Comparison of ENCODE assay signal across 8 mouse cellular contexts in the genomic region with DNA sequence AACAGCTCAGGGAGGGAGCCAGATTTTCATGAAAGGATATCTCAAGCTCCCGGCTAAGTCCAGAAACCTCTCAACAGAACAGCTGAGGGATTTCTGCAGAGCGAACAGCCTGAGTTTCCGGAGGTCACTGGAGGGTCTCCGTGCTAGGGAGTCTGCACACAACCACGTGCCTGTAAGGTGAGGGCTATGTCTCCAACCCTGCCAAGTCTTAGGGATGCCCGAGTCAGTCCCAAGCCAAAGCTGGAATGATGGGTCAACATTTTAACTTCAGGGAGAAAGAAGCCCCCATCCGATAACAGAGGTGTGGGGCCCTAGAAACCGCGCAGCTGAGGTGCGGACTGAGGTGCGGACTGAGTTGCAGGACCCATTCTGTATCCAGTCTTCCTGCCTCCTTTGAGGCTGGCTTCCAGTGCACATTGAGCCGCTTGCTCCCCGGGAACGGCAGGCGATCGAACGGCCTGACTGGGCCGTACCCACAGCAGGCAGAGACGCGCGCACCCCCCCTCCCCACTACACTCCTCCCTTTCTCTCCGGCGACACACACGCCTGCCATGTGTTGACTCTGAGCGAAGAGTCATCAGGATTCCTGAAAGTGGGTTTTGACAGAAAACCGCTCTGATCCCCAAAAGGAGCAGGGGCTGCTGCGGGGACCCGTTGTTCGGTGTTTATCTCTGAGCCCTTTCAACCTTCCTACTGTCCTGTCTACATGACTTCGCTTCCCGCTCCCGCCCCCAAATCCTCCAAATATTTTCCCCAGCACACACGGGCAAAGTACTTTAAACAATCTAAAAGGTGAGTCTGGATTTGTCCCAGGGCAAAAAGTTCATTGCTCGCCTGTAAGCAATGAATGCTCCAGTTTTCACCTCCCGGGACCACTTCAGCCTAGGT. TPM values are rescaled to one million over a fixed set of nuclear protein-coding genes. Genes with fewer than 3 reads are reported as not detected.
DNase-seq lines count a peak whose midpoint lies in the region; ATAC-seq and TF ChIP-seq lines count a peak whose summit lies in the region.

No protein-coding gene starts in this region.

- H3K4me3 ChIP-seq in lung, adult 2 months (replicated peaks; ENCODE audit: extremely low read depth, low read depth, low read length) = peak overlapping the region; percentile 80
- H3K4me3 ChIP-seq in cortical plate, adult 2 months (ENCODE audit: insufficient read depth, low read length) = peak overlapping the region; percentile 97
- peak overlapping the region; percentile 49 to 52 for H3K4me3 ChIP-seq in heart, embryonic 14.5 days (ENCODE audit: control insufficient read depth in 1 of 2, insufficient read depth in 1 of 2, low read depth in 1 of 2, low read length in 2 of 2)
- peak overlapping the region; percentile 53 for H3K4me3 ChIP-seq in midbrain, embryonic 16.5 days (ENCODE audit: low read depth, low read length)

- no peak for TF ChIP-seq POLR2A in lung, adult 2 months (IDR thresholded peaks at IDR 0.05; ENCODE audit: borderline replicate concordance, extremely low read depth, low read depth, low read length)
- no peak for TF ChIP-seq POLR2A in cortical plate, adult 2 months (IDR thresholded peaks at IDR 0.05; ENCODE audit: extremely low read depth, insufficient read depth, low read length)

- no peaks in the 10 kb centered on the region for H3K9me3 ChIP-seq in heart, embryonic 14.5 days (ENCODE audit: control insufficient read depth, low read length)
- no peaks in the 10 kb centered on the region for H3K9me3 ChIP-seq in midbrain, embryonic 16.5 days (replicated peaks; ENCODE audit: control insufficient read depth, low read length, poor library complexity, severe bottlenecking)

- ATAC-seq in heart, embryonic 14.5 days (ENCODE audit: insufficient number of reproducible peaks, insufficient read depth, low FRiP score, low read depth) = no peak
- ATAC-seq in midbrain, embryonic 16.5 days = peak; percentile 38; the same call in 1 of the 2 replicates

- 37% methylated on average over 35 of the region's 35 CpGs for WGBS in lung, adult 2 months
- WGBS in heart, embryonic 14.5 days = 24% methylated on average over 35 of the region's 35 CpGs
- 22% methylated on average over 35 of the region's 35 CpGs for WGBS in midbrain, embryonic 16.5 days

- H3K27ac ChIP-seq in cortical plate, adult 2 months (ENCODE audit: insufficient read depth, low read length) = peak overlapping the region; percentile 6; the same call in 1 of the 2 replicates
- H3K27ac ChIP-seq in heart, embryonic 14.5 days (replicated peaks in 1 of 2; ENCODE audit: control insufficient read depth in 1 of 2, insufficient read depth in 1 of 2, low read depth in 2 of 2, low read length in 2 of 2) = peak overlapping the region in 1 of 2 experiments; percentile 30; a peak in 1 of 4 replicates
- no peak overlapping the region for H3K27ac ChIP-seq in midbrain, embryonic 16.5 days (ENCODE audit: low read length)

- H3K36me3 ChIP-seq in heart, embryonic 14.5 days (ENCODE audit: control insufficient read depth, insufficient read depth, low read length) = no peaks in the 10 kb centered on the region
- H3K36me3 ChIP-seq in midbrain, embryonic 16.5 days (ENCODE audit: control insufficient read depth, insufficient read depth, low read length) = no peaks in the 10 kb centered on the region

- H3K4me2 ChIP-seq in heart, embryonic 14.5 days (ENCODE audit: low read length) = peak overlapping the region; percentile 86
- H3K4me2 ChIP-seq in midbrain, embryonic 16.5 days (ENCODE audit: low read length) = peak overlapping the region; percentile 79

- H3K27me3 ChIP-seq in heart, embryonic 14.5 days (ENCODE audit: control insufficient read depth, insufficient read depth, low read length) = peaks cover 39% of the 10 kb centered on the region
- H3K27me3 ChIP-seq in midbrain, embryonic 16.5 days (ENCODE audit: control insufficient read depth, insufficient read depth, low read depth, low read length) = peaks cover 32% of the 10 kb centered on the region

- H3K9ac ChIP-seq in heart, embryonic 14.5 days (ENCODE audit: low read length) = peak overlapping the region; percentile 75
- H3K9ac ChIP-seq in midbrain, embryonic 16.5 days (ENCODE audit: low read depth, low read length) = peak overlapping the region; percentile 69

- TF ChIP-seq CTCF in lung, adult 2 months (IDR thresholded peaks at IDR 0.05; ENCODE audit: insufficient read depth, low read length) = no peak
- TF ChIP-seq CTCF in cortical plate, adult 2 months (IDR thresholded peaks at IDR 0.05; ENCODE audit: extremely low read depth, insufficient read depth, low read length) = no peak

- no peaks in the 10 kb centered on the region; the same call in 1 of the 2 replicates for H3K4me1 ChIP-seq in lung, adult 2 months (ENCODE audit: control insufficient read depth, insufficient read depth, low read length)
- H3K4me1 ChIP-seq in cortical plate, adult 2 months (ENCODE audit: control insufficient read depth, insufficient read depth, low read length) = no peaks in the 10 kb centered on the region
- H3K4me1 ChIP-seq in heart, embryonic 14.5 days (ENCODE audit: control insufficient read depth in 2 of 2, insufficient read depth in 2 of 2, low read length in 2 of 2) = no peaks in the 10 kb centered on the region
- H3K4me1 ChIP-seq in midbrain, embryonic 16.5 days (ENCODE audit: control insufficient read depth, insufficient read depth, low read length) = peaks cover 11% of the 10 kb centered on the region

- DNase-seq in lung, adult 2 months = peak; percentile 9
- no peak for DNase-seq in lung, postnatal 25 days (ENCODE audit: low spot score)
- DNase-seq in kidney, postnatal 4 days = peak; percentile 36 to 51
- no peak for DNase-seq in ovary, postnatal 10 days (ENCODE audit: low spot score)
- no peak for DNase-seq in frontal cortex, postnatal 36 days (ENCODE audit: low spot score in 2 of 2)

RNA-seq across cellular contexts. Expression of a gene that starts 1.2 kb away (rescaled TPM):
- 32.6 and 35.0 TPM in 2 replicates for polyA plus RNA-seq in lung, adult 2 months (2012; rRNA removed)
- 26.3 and 27.5 TPM in 2 replicates for polyA plus RNA-seq in cortical plate, adult 2 months (2012; rRNA removed)
- polyA plus RNA-seq in heart, embryonic 14.5 days (2014; fragmentation: Nextera tagmentation; extraction: Ambion mirVana) = 25.9 and 27.2 TPM in 2 replicates
- polyA plus RNA-seq in midbrain, embryonic 16.5 days (2015; fragmentation: Nextera tagmentation; extraction: Ambion mirVana) = 27.0 and 29.8 TPM in 2 replicates

Comparison
In these comparisons a context has a peak if more than half of its experiments do, and no peak if none do; other contexts are left out.
1. DNase-seq: peak in lung, adult 2 months (single experiment) and kidney, postnatal 4 days (2 of 2); none in lung, postnatal 25 days (single experiment), ovary, postnatal 10 days (single experiment) and frontal cortex, postnatal 36 days (0 of 2).
2. Peak in every context shown above with its lines, with median percentiles within 50 percentile points of each other: H3K4me3 ChIP-seq.